Mouse (Mus musculus) midbrain, embryonic 10.5 days (tissue): ENCODE measurements around the gene Hist1h2bf. TPM values are rescaled to one million over a fixed set of nuclear protein-coding genes. Genes with fewer than 3 reads are reported as not detected.
"Not testable (repeated sequence)": the region's sequence is repeated elsewhere in the genome, so short reads cannot be mapped to it uniquely, and the experiment has no call there.

Source experiments
- DNase-seq: peaks from one replicate; pipeline ENCODE4 v3.0.0-alpha.2; 2017; ENCODE audit warnings: low spot score
- H3K27ac ChIP-seq: fragments of 300-500 bp; sonication (generic); replicated peaks from 2 replicates; pipeline ENCODE4 v1.5.1; 2016; ENCODE audit warnings: mild to moderate bottlenecking
- H3K27me3 ChIP-seq: fragments of 300-500 bp; sonication (generic); 2 replicates; pipeline ENCODE4 v1.6.1; 2016; ENCODE audit warnings: low read depth, mild to moderate bottlenecking; ENCODE audit not compliant: poor library complexity, severe bottlenecking
- H3K36me3 ChIP-seq: fragments of 300-500 bp; sonication (generic); 2 replicates; pipeline ENCODE4 v1.6.1; 2016; ENCODE audit warnings: mild to moderate bottlenecking, moderate library complexity
- H3K4me1 ChIP-seq: fragments of 300-500 bp; sonication (generic); 2 replicates; pipeline ENCODE4 v1.6.1; 2016
- H3K4me3 ChIP-seq: fragments of 300-500 bp; sonication (generic); 2 replicates; pipeline ENCODE4 v1.5.1; 2016; ENCODE audit warnings: mild to moderate bottlenecking, moderate library complexity
- H3K9me3 ChIP-seq: fragments of 300-500 bp; sonication (generic); replicated peaks from 2 replicates; pipeline ENCODE4 v1.6.1; 2016; ENCODE audit warnings: mild to moderate bottlenecking
- WGBS: fragments of 180-500 bp; shearing (Covaris S2); methylation state at CpG from one replicate; pipeline ENCODE4 v1.1.7; 2016; 5-methylcytosine and 5-hydroxymethylcytosine counted together
- polyA plus RNA-seq: library from polyadenylated mRNA; unstranded; fragments of >200 nt; fragmentation: Nextera tagmentation; extraction: Ambion mirVana; gene quantifications from 2 replicates; pipeline ENCODE4 v1.2.1, GENCODE M21; 2016

Gene Hist1h2bf
- polyA plus RNA-seq, 1 experiment from 2014 or later, result 3.8 TPM

DNA sequence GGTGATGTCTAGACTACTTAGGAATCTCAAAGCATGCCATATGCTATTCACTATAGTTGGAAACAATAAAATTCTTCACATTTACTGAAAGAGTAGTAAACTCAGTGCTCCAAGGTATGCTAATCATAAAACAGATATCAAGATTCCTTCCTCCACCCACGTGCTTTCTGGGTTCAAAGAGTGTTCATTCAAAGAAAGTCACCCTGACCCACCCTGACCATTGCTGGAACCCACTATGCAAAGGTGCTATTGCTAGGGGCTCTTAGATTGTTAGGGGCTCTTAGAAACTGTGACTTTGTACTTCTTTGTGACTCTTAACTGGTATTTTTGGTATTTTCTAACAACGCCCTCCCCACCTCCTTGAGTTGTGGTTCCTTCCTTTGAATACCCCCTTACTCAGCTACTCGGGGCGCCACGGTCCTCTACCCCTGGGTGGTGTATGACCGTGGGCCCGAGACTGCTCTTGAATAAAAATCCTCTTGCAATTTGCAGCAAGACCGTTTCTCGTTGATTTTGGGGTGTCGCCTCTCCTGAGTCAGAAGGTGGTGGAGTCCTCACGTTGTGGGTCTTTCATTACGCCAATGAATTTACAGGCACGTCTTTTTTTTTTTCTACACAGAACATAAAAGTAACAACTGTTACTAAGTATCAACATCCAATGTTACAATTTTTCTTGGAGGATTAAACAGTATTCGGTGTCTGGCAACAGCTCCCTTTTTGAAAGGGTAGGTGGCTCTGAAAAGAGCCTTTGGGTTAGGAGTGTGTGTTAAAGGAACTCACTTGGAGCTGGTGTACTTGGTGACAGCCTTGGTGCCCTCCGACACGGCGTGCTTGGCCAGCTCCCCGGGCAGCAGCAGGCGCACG lies 730 bp downstream of the Hist1h2bf start:
- peaks cover 49% of the 10 kb centered on the region for H3K4me1 ChIP-seq
- WGBS, result 10% methylated on average over 20 of the region's 20 CpGs
- DNase-seq, result not testable (repeated sequence)

DNA sequence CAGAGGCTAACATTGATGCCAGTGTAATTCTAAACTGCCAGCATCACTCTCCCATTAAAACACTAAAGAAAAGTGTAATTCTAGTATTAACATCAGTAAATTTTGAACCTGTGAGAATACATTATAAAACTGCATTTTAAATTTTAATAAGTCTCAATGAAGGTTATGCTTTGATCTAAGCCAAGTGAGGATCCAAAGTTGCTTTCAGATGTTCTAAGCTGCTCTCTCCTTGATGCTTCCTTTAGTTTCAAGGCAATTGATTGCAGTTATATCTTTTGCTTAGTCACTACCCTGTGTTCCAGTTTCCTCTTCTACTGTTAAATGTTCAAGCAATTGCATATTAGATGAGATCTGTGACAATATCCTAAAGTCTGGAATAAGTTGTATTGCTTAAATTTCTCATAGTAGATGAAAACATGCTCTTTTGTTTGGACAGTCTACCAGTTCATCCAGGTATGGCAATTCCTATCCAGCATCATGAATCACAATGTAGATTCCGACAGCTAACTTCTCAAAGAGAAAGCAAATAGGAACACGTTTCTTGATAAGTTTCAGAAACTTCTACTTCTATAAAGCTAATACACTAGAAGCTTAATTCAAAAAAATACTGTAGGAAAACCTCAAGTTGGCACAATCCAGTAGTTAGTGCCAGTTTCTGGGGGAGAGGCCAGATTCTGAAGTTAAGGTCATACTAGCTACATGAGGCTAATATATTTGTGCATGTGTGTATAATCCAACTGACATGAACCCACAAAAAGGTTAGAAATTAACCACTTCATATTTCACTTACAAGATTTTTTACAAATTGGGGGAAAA lies 1.6 kb downstream of the Hist1h2bf start:
- 33% methylated on average over 2 of the region's 2 CpGs for WGBS
- no peaks in the 10 kb centered on the region for H3K27me3 ChIP-seq
- no peak for DNase-seq
- H3K36me3 ChIP-seq, result no peaks in the 10 kb centered on the region
- peak overlapping the region; percentile 97 for H3K27ac ChIP-seq
- peaks cover 44% of the 10 kb centered on the region for H3K4me1 ChIP-seq
- H3K9me3 ChIP-seq, result no peaks in the 10 kb centered on the region
- H3K4me3 ChIP-seq, result peak overlapping the region; percentile 57

More for the DNA sequence above, 730 bp downstream of the Hist1h2bf start:
- H3K4me3 ChIP-seq, result peak overlapping the region; percentile 57
- H3K36me3 ChIP-seq, H3K27me3 ChIP-seq, H3K9me3 ChIP-seq: not testable (repeated sequence)
- H3K27ac ChIP-seq, result peak overlapping the region; percentile 97

- H3K27me3 ChIP-seq, H3K9me3 ChIP-seq, H3K36me3 ChIP-seq, DNase-seq: not testable (repeated sequence)
- WGBS, result under 1% methylated on average over 14 of the region's 34 CpGs
- Histone ChIP-seq H3K27ac (peak overlapping the region; percentile 97), H3K4me3 (peak overlapping the region; percentile 57), H3K4me1 (peaks cover 37% of the 10 kb centered on the region)
Measured at GRCm38 (mm10) chr13:23571504-23572217, 2.3 kb downstream of the Hist1h2bf start.

DNA sequence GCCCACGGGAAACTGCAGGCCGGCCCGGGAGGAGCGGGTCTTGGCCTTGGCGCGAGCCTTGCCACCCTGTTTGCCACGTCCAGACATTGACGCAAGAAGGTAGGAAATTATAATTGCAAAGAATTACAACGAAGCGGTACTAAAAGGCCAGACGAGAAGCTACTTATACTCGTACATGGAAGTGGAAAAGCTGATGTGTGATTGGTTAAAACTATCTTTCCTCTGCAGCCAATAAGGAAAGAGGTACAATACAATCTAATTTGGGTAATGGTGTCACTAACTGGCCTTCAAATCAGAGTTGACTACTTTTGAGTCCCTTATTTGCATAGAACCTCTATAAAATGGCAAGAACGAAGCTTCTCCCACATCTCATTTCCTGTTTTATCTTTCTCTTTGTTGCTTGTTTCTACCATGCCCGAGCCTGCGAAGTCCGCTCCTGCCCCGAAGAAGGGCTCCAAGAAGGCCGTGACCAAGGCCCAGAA lies 2.9 kb downstream of the Hist1h2bf start, which contains the start of the genes Hist1h2ae and Hist1h2bg:
Gene Hist1h2ae (minus strand): TSS at position 199 of the 482 bp plus-strand sequence.
Gene Hist1h2bg (plus strand): TSS at position 375 of the 482 bp plus-strand sequence.
- Histone ChIP-seq H3K36me3 (no peaks in the 10 kb centered on the region), H3K27ac (peak within 1 kb of the TSS; percentile 97), H3K9me3 (no peaks in the 10 kb centered on the region), H3K4me1 (peaks cover 31% of the 10 kb centered on the region), H3K4me3 (peak within 1 kb of the TSS; percentile 57), H3K27me3 (no peaks in the 10 kb centered on the region)
- WGBS, result under 1% methylated on average over 18 of the region's 18 CpGs
- DNase-seq, result peak; percentile 75

GRCm38 (mm10) chr13:23570261-23571021 lies 3.6 kb downstream of the Hist1h2bf start:
- Histone ChIP-seq H3K4me1 (peaks cover 29% of the 10 kb centered on the region), H3K27ac (peak overlapping the region; percentile 97), H3K4me3 (peak overlapping the region; percentile 57)
- not testable (repeated sequence) for H3K36me3 ChIP-seq, H3K9me3 ChIP-seq, H3K27me3 ChIP-seq, DNase-seq
- 2% methylated on average over 28 of the region's 41 CpGs for WGBS

GRCm38 (mm10) chr13:23564482-23564881 lies 9.5 kb downstream of the Hist1h2bf start:
- H3K4me3 ChIP-seq, result no peak overlapping the region
- H3K4me1 ChIP-seq, result peaks cover 4% of the 10 kb centered on the region
- H3K36me3 ChIP-seq, result no peaks in the 10 kb centered on the region
- no peaks in the 10 kb centered on the region for H3K9me3 ChIP-seq
- DNase-seq, result no peak
- WGBS, result 92% methylated on average over 2 of the region's 2 CpGs
- no peaks in the 10 kb centered on the region for H3K27me3 ChIP-seq
- H3K27ac ChIP-seq, result peak overlapping the region; percentile 97

DNA sequence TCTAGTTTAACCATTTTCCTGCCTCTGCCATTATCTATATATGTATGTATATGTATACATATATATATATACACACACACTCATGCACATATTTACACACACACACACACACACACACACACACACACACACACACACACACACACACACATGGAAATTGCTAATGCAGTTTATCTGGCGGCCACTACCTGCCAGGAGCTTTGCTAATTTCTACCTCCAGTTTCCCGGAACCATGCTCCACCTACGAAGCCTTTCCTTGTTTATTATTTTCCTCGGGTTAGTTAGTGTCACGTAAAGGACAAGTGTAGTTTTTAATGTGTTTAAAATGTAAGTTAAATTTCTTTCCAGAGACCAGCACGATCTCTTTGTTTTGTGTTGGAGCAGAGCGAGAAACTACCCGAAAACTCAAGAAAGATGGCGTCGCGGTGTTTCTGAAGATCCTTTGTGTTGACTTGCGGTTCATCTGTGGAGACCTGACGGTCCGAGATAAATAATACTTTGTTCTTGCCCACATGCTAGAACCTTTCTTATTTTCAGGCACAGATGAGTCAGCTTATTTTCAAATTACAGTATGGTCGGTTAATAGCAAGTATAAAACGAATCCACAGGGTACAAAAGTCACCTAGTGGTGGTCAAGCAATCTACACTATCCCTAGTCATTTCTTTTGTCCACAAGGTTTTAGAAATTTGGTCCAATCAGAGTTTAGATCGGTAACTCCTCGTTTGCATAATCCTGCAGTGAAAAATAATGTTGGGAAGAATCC lies 11.1 kb downstream of the Hist1h2bf start:
- DNase-seq, result peak; percentile 49
- WGBS, result 4% methylated on average over 18 of the region's 18 CpGs
- no peaks in the 10 kb centered on the region for H3K36me3 ChIP-seq
- peak overlapping the region; percentile 52 for H3K4me3 ChIP-seq
- no peaks in the 10 kb centered on the region for H3K27me3 ChIP-seq
- H3K9me3 ChIP-seq, result no peaks in the 10 kb centered on the region
- H3K4me1 ChIP-seq, result peaks cover 3% of the 10 kb centered on the region
- peak overlapping the region; percentile 97 for H3K27ac ChIP-seq

- peak; percentile 94 for DNase-seq
- H3K27me3 ChIP-seq, H3K36me3 ChIP-seq, H3K4me1 ChIP-seq, H3K9me3 ChIP-seq: not testable (repeated sequence)
- WGBS, result under 1% methylated on average over 62 of the region's 67 CpGs
- peak within 1 kb of the TSS; percentile 52 for H3K4me3 ChIP-seq
- peak within 1 kb of the TSS; percentile 97 for H3K27ac ChIP-seq
Measured at GRCm38 (mm10) chr13:23561883-23562659, 11.9 kb downstream of the Hist1h2bf start, which contains the start of gene Hist1h3e. TSS of gene Hist1h3e (minus strand) at chr13:23562369.

- H3K27ac ChIP-seq, result peak overlapping the region; percentile 97
- not testable (repeated sequence) for DNase-seq, H3K9me3 ChIP-seq, H3K36me3 ChIP-seq, H3K27me3 ChIP-seq, H3K4me1 ChIP-seq
- H3K4me3 ChIP-seq, result peak overlapping the region; percentile 52
- WGBS, result 0% methylated on average over 2 of the region's 5 CpGs
Measured at GRCm38 (mm10) chr13:23561531-23561882, 12.5 kb downstream of the Hist1h2bf start.

GRCm38 (mm10) chr13:23560699-23561098 lies 13.3 kb downstream of the Hist1h2bf start:
- not testable (repeated sequence) for H3K36me3 ChIP-seq, DNase-seq, H3K27me3 ChIP-seq, H3K9me3 ChIP-seq
- Histone ChIP-seq H3K4me1 (peaks cover 11% of the 10 kb centered on the region), H3K27ac (peak overlapping the region; percentile 73), H3K4me3 (peak overlapping the region; percentile 30; the same call in 1 of the 2 replicates)
- 22% methylated on average over 2 of the region's 2 CpGs for WGBS
